Mouse (Mus musculus) intestine, embryonic 15.5 days (tissue): Measurements from ENCODE around the gene Cyp1a2. TPM values are rescaled to one million over a fixed set of nuclear protein-coding genes. Genes with fewer than 3 reads are reported as not detected.
A peak's percentile ranks its signal among the peaks of the same experiment; 100 is the strongest.

Experiments
- ATAC-seq: fragments of 200-750 bp; cut with Nextera tagmentation; 2 replicates; pipeline ENCODE4 v1.8.0; 2017; ENCODE audit warnings: moderate TSS enrichment, moderate library complexity
- H3K27ac ChIP-seq: fragments of 300-500 bp; sonication (generic); 2 replicates; pipeline ENCODE4 v1.5.1; 2015; ENCODE audit warnings: mild to moderate bottlenecking, inconsistent platforms
- H3K27me3 ChIP-seq: fragments of 300-500 bp; sonication (generic); replicated peaks from 2 replicates; pipeline ENCODE4 v1.6.1; 2015; ENCODE audit warnings: inconsistent platforms
- H3K36me3 ChIP-seq: fragments of 300-500 bp; sonication (generic); 2 replicates; pipeline ENCODE4 v1.6.1; 2015; ENCODE audit warnings: inconsistent platforms
- H3K4me1 ChIP-seq: fragments of 300-500 bp; sonication (generic); replicated peaks from 2 replicates; pipeline ENCODE4 v1.6.1; 2015; ENCODE audit warnings: inconsistent platforms
- H3K4me2 ChIP-seq: fragments of 300-500 bp; sonication (generic); replicated peaks from 2 replicates; pipeline ENCODE4 v1.6.1; 2015; ENCODE audit warnings: mild to moderate bottlenecking, inconsistent platforms
- H3K4me3 ChIP-seq: fragments of 300-500 bp; sonication (generic); replicated peaks from 2 replicates; pipeline ENCODE4 v1.5.1; 2015; ENCODE audit warnings: inconsistent platforms
- H3K9ac ChIP-seq: fragments of 300-500 bp; sonication (generic); 2 replicates; pipeline ENCODE4 v1.6.1; 2015; ENCODE audit warnings: inconsistent platforms
- H3K9me3 ChIP-seq: fragments of 300-500 bp; sonication (generic); 2 replicates; pipeline ENCODE4 v1.6.1; 2016; ENCODE audit warnings: inconsistent platforms
- WGBS: fragments of 180-500 bp; shearing (Covaris S2); methylation state at CpG from one replicate; pipeline ENCODE4 v1.1.7; 2015; 5-methylcytosine and 5-hydroxymethylcytosine counted together
- polyA plus RNA-seq: library from polyadenylated mRNA; unstranded; fragments of >200 nt; fragmentation: Nextera tagmentation; extraction: Ambion mirVana; gene quantifications from 2 replicates; pipeline ENCODE4 v1.2.1, GENCODE M21; 2015

The Cyp1a2 gene
- polyA plus RNA-seq, 1 experiment from 2014 or later, result not detected

DNA sequence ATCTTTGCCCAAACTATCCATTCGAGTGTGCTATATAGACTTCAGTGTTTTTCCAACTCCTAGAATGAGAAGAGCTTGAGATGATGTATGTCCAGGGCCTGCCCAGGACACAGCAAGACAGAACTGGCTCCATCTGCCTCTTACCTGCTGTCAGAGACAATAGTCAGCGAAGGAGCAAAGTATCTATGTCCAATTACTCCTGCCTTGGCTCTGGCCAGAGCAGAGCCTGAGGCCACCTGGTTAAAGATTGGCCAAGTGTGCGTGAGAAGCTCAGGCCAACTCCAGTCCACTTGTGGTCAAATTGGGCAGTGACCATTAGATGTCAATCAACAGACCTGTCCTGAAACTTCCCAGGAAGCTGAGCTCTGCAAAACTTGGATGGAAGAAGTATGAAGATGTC, 13.9 kb downstream of the Cyp1a2 start:
- no peak for ATAC-seq
- H3K4me3 ChIP-seq, result no peak overlapping the region
- H3K36me3 ChIP-seq, result no peaks in the 10 kb centered on the region
- H3K9ac ChIP-seq, result no peak overlapping the region
- 82% methylated on average over 3 of the region's 3 CpGs for WGBS
- peaks cover 12% of the 10 kb centered on the region for H3K4me1 ChIP-seq
- no peaks in the 10 kb centered on the region for H3K9me3 ChIP-seq
- no peak overlapping the region for H3K4me2 ChIP-seq
- H3K27ac ChIP-seq, result no peak overlapping the region
- no peaks in the 10 kb centered on the region for H3K27me3 ChIP-seq

DNA sequence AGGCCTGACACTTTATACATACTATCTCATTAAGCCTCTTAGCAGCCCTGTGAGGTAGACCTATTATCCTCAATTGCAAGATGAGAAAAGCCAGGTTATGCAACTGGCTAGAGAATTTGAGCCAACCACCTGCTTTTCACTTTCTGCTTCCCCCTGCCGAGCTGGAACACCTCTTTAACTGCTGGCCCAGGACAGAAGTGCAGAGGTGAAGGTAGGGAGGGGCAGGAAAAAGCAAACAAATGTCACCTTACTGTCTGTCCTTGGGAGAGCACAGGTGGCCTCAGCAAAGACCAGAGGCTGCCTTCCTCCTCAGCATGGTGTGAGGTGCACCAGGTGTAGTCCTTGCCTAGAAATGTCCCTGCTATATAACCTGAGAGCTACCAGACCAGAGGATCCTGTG, 15.2 kb downstream of the Cyp1a2 start:
- Histone ChIP-seq H3K36me3 (no peaks in the 10 kb centered on the region), H3K27ac (no peak overlapping the region), H3K4me1 (peaks cover 12% of the 10 kb centered on the region), H3K9me3 (no peaks in the 10 kb centered on the region), H3K27me3 (no peaks in the 10 kb centered on the region), H3K9ac (no peak overlapping the region), H3K4me3 (no peak overlapping the region), H3K4me2 (no peak overlapping the region)
- ATAC-seq, result 0 out of 2 replicates have a peak, but pooled peaks have one; percentile 57
- 3% methylated on average over 1 of the region's 1 CpGs for WGBS

GRCm38 (mm10) chr9:57667817-57668216, 15.7 kb downstream of the Cyp1a2 start:
- Histone ChIP-seq H3K4me1 (peaks cover 12% of the 10 kb centered on the region), H3K27ac (no peak overlapping the region), H3K36me3 (no peaks in the 10 kb centered on the region), H3K9me3 (no peaks in the 10 kb centered on the region), H3K4me2 (no peak overlapping the region), H3K27me3 (no peaks in the 10 kb centered on the region), H3K4me3 (no peak overlapping the region), H3K9ac (no peak overlapping the region)
- no peak for ATAC-seq
- 67% methylated on average over 11 of the region's 11 CpGs for WGBS

DNA sequence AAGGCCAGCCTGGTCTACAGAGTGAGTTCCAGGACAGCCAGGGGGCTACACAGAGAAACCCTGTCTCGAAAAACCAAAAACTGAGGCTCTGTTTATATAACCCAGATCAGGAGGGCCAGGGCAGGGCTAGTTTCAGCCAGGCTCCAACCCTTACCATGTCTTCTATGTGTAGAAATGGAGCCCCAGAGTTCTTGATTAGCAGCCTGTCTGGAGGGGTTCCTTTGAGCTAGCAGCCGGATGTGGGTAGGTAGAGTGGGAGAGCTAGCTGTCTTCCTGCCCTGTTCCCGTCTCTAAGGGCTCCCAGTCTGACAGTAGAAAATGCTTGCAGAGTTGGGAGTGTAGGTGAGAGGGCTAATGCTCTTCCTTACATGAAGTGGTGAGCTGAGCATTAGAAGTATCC, 16.4 kb downstream of the Cyp1a2 start:
- no peak for ATAC-seq
- H3K27ac ChIP-seq, result no peak overlapping the region
- H3K27me3 ChIP-seq, result no peaks in the 10 kb centered on the region
- H3K4me2 ChIP-seq, result no peak overlapping the region
- H3K9me3 ChIP-seq, result no peaks in the 10 kb centered on the region
- no peak overlapping the region for H3K4me3 ChIP-seq
- H3K9ac ChIP-seq, result no peak overlapping the region
- H3K36me3 ChIP-seq, result no peaks in the 10 kb centered on the region
- H3K4me1 ChIP-seq, result peaks cover 12% of the 10 kb centered on the region
- 62% methylated on average over 3 of the region's 3 CpGs for WGBS

- Histone ChIP-seq H3K4me1 (peaks cover 12% of the 10 kb centered on the region), H3K9ac (no peak overlapping the region), H3K27ac (no peak overlapping the region), H3K4me3 (no peak overlapping the region), H3K9me3 (no peaks in the 10 kb centered on the region), H3K4me2 (no peak overlapping the region), H3K27me3 (no peaks in the 10 kb centered on the region), H3K36me3 (no peaks in the 10 kb centered on the region)
- 77% methylated on average over 8 of the region's 8 CpGs for WGBS
- ATAC-seq, result peak; percentile 44
Measured at GRCm38 (mm10) chr9:57666536-57666935, 17.0 kb downstream of the Cyp1a2 start.

DNA sequence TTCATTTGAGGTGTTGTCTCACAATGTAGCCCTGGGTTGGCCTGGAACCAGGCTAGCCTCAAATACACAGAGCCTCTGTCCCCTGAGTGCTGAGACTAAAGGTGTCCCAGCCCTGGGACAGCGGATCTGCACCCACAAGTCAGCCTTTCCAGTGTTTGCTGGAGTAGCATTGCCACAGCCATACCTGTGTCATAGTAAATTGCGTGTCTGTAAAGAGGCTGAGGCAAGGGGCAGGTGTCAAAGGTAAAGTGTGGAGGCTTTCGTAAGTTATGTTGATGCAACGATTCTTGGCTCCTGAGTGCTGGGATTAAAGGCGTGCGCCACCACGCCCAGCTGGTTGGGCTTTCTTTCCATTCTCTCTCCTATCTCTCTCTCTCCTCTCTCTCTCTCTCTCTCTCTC, 18.9 kb downstream of the Cyp1a2 start:
- H3K36me3 ChIP-seq, result no peaks in the 10 kb centered on the region
- no peak overlapping the region for H3K27ac ChIP-seq
- H3K4me2 ChIP-seq, result no peak overlapping the region
- WGBS, result 44% methylated on average over 7 of the region's 7 CpGs
- no peaks in the 10 kb centered on the region for H3K27me3 ChIP-seq
- no peak overlapping the region for H3K4me3 ChIP-seq
- peak; percentile 55; the same call in 1 of the 2 replicates for ATAC-seq
- no peak overlapping the region for H3K9ac ChIP-seq
- peaks cover 12% of the 10 kb centered on the region for H3K4me1 ChIP-seq
- H3K9me3 ChIP-seq, result no peaks in the 10 kb centered on the region

DNA sequence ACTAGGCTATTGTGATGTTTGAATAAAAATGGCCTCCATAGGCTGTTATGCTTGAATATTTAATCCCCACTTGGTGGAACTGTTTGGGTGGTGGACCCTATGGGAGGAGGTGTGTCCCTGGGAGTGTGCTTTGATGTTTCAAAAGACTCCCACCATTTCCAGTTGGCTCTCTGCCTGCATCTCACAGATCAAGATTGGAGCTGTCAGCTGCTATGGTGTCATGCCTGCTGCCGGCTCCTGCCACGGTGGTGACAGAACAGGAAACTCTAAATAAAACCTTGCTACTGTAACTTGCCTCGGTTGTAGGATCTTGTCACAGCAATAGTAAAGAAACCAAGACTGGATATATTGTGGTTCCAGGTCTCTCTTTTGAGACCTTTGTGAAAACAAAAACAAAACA, 22.0 kb downstream of the Cyp1a2 start:
- H3K27ac ChIP-seq, result no peak overlapping the region
- H3K27me3 ChIP-seq, result no peaks in the 10 kb centered on the region
- no peak overlapping the region for H3K4me2 ChIP-seq
- no peaks in the 10 kb centered on the region for H3K36me3 ChIP-seq
- no peak overlapping the region for H3K4me3 ChIP-seq
- H3K9ac ChIP-seq, result no peak overlapping the region
- ATAC-seq, result no peak
- H3K4me1 ChIP-seq, result no peaks in the 10 kb centered on the region
- H3K9me3 ChIP-seq, result no peaks in the 10 kb centered on the region
- WGBS, result 82% methylated on average over 3 of the region's 3 CpGs

- Histone ChIP-seq H3K4me3 (no peak overlapping the region), H3K4me2 (no peak overlapping the region), H3K27me3 (no peaks in the 10 kb centered on the region), H3K4me1 (peaks cover 3% of the 10 kb centered on the region; the same call in 1 of the 2 replicates), H3K36me3 (no peaks in the 10 kb centered on the region), H3K9me3 (no peaks in the 10 kb centered on the region), H3K9ac (no peak overlapping the region), H3K27ac (no peak overlapping the region)
- no peak; the same call in 1 of the 2 replicates for ATAC-seq
- WGBS, result 74% methylated on average over 6 of the region's 6 CpGs
Measured at GRCm38 (mm10) chr9:57660501-57660900, 23.0 kb downstream of the Cyp1a2 start.

DNA sequence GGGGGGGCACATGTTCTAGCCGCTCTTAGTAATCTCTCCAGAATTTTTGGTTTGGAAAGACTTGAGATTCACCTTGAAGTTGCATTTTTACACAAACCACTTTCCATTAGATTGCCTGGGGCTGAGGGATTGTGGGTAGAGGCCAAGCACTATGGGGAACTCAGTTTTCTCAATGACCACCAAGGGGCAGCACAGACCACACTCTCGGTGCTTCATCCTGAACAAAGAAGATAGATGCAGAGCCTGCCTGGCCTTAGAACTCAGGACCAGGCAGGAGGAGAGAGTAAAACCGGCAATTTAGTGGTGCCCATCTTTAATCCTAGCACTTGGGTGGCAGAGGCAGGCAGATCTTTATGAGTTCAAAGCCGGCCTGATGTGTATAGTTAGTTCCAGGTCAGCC, 23.7 kb downstream of the Cyp1a2 start:
- Histone ChIP-seq H3K4me1 (peaks cover 3% of the 10 kb centered on the region; the same call in 1 of the 2 replicates), H3K4me3 (no peak overlapping the region), H3K9me3 (no peaks in the 10 kb centered on the region), H3K4me2 (no peak overlapping the region), H3K9ac (no peak overlapping the region), H3K36me3 (no peaks in the 10 kb centered on the region), H3K27me3 (no peaks in the 10 kb centered on the region), H3K27ac (no peak overlapping the region)
- 21% methylated on average over 4 of the region's 4 CpGs for WGBS
- ATAC-seq, result 0 out of 2 replicates have a peak, but pooled peaks have one; percentile 39

GRCm38 (mm10) chr9:57658970-57659369, 24.5 kb downstream of the Cyp1a2 start:
- H3K27ac ChIP-seq, result no peak overlapping the region
- no peak overlapping the region for H3K9ac ChIP-seq
- 80% methylated on average over 4 of the region's 4 CpGs for WGBS
- no peaks in the 10 kb centered on the region for H3K27me3 ChIP-seq
- no peaks in the 10 kb centered on the region for H3K36me3 ChIP-seq
- no peak for ATAC-seq
- no peak overlapping the region for H3K4me2 ChIP-seq
- H3K4me1 ChIP-seq, result peaks cover 6% of the 10 kb centered on the region; the same call in 1 of the 2 replicates
- H3K4me3 ChIP-seq, result no peak overlapping the region
- no peaks in the 10 kb centered on the region for H3K9me3 ChIP-seq

DNA sequence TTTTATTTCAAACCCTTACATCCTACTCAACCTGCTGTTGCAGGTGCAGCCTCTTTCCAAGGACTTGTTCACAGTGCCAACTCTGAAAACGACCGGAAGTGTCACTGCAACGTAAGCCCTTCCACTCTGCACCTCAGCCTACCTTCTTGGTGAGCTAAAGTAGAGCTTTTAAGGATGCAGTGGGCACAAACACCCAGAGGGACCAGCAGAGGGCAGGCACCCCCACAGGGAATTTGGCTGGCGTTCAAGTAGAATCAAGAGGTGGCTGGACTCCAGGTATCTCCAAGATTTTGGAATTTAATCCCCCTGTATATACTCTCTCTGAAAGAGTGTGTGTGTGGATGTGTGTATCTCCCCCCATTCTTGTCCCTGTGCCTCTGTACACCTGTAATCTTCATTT, 25.7 kb downstream of the Cyp1a2 start:
- Histone ChIP-seq H3K9me3 (no peaks in the 10 kb centered on the region), H3K9ac (no peak overlapping the region), H3K36me3 (no peaks in the 10 kb centered on the region), H3K4me2 (no peak overlapping the region), H3K27ac (no peak overlapping the region), H3K27me3 (no peaks in the 10 kb centered on the region), H3K4me1 (peaks cover 11% of the 10 kb centered on the region), H3K4me3 (no peak overlapping the region)
- no peak for ATAC-seq
- WGBS, result 57% methylated on average over 4 of the region's 4 CpGs

DNA sequence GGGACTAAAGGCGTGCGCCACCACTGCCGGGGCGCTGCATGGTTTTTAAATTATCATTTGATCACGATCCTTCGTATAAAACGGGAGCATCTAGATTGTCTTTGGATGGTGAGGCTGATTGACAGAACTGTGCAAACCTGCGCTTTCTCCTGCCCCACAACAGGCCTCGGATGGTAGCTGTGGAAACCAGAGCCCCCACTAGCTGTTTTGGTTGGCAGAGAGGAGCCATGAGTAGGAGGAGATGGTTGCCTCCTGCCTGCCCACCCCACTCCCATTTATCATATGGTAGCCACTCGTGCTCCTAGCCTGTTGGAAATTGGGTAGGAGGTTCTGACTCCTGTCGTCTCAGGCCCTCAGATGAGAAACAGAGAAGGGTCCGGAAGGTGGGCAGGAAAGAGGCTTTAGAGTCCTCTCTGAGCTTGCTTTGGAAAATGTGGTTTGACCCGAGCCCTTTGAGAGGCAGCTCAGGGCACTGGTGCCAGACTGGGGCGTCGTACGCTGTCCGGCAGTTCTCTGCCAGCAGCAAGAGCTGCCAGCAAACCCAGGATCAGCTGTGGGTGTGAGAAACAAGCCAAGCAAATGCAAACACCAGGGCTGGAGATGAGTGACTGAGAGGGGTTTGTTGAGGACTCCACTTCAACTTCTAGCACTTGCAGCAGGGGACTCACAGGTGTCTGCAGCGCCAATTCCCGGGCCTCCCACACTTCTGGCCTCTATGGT, 26.7 kb downstream of the Cyp1a2 start:
- Histone ChIP-seq H3K4me2 (no peak overlapping the region), H3K36me3 (no peaks in the 10 kb centered on the region), H3K9ac (no peak overlapping the region), H3K4me3 (no peak overlapping the region), H3K27ac (no peak overlapping the region), H3K4me1 (peaks cover 11% of the 10 kb centered on the region), H3K27me3 (no peaks in the 10 kb centered on the region), H3K9me3 (no peaks in the 10 kb centered on the region)
- no peak for ATAC-seq
- 76% methylated on average over 19 of the region's 19 CpGs for WGBS

DNA sequence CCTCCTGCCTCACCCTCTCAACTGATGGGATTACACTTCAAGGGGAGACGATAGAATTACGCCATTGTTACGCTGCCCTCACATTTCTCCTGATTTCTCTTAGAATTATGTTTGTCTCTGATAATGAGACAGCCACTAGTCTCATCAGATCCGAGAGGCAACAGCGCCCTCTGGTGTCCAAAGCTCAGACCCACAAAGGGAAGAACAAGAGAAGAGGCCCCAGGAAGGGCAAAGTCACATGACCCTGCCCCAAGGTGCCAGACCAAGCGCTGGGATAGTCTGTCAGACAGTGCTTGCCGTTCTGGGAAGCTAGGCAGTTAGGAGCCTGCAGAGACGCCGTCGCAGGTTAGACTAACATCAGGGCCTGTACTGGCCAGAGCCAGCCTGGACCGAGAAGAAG, 27.8 kb downstream of the Cyp1a2 start:
- Histone ChIP-seq H3K27ac (no peak overlapping the region), H3K4me2 (peak overlapping the region; percentile 56), H3K4me1 (peaks cover 20% of the 10 kb centered on the region), H3K36me3 (no peaks in the 10 kb centered on the region), H3K9me3 (no peaks in the 10 kb centered on the region), H3K9ac (peak overlapping the region; percentile 24), H3K27me3 (no peaks in the 10 kb centered on the region), H3K4me3 (no peak overlapping the region; the same call in 1 of the 2 replicates)
- WGBS, result 1% methylated on average over 11 of the region's 11 CpGs
- peak; percentile 79 for ATAC-seq
